Mouse (Mus musculus): ENCODE results near the gene Rtn3. TPM values are rescaled to one million over a fixed set of nuclear protein-coding genes. Genes with fewer than 3 reads are reported as not detected.
"Not testable (repeated sequence)": the region's sequence is repeated elsewhere in the genome, so short reads cannot be mapped to it uniquely, and the experiment has no call there.

Rtn3 gene
- polyA plus RNA-seq, 1 experiment from 2014 or later, result 138 TPM

- H3K36me3 ChIP-seq, result peaks cover 22% of the 10 kb centered on the region
- peaks cover 72% of the 10 kb centered on the region for H3K4me1 ChIP-seq
- no peak overlapping the region for H3K27ac ChIP-seq
- ATAC-seq (ENCODE audit: borderline replicate concordance, extremely low read depth, low FRiP score, low TSS enrichment), result no peak
- H3K9me3 ChIP-seq, result no peaks in the 10 kb centered on the region
- H3K4me3 ChIP-seq, result no peak overlapping the region; the same call in 1 of the 2 replicates
- peak overlapping the region; percentile 96; the same call in 1 of the 2 replicates for H3K9ac ChIP-seq
- H3K4me2 ChIP-seq, result peak overlapping the region; percentile 88; the same call in 1 of the 2 replicates
- H3K27me3 ChIP-seq, result no peaks in the 10 kb centered on the region
- WGBS, result 60% methylated on average over 12 of the region's 12 CpGs
These were observed 63.0 kb downstream of the Rtn3 start for GRCm38 (mm10) chr19:7420108-7420507.

- H3K4me1 ChIP-seq, result peaks cover 67% of the 10 kb centered on the region
These were observed 63.9 kb downstream of the Rtn3 start for GRCm38 (mm10) chr19:7419134-7419533.

GRCm38 (mm10) chr19:7417911-7418849, 64.9 kb downstream of the Rtn3 start:
- H3K27ac ChIP-seq, result peak overlapping the region; percentile 92
- H3K9me3 ChIP-seq, result no peaks in the 10 kb centered on the region
- peak overlapping the region; percentile 96 for H3K9ac ChIP-seq
- H3K27me3 ChIP-seq, result no peaks in the 10 kb centered on the region
- H3K4me3 ChIP-seq, result peak overlapping the region; percentile 84
- peak overlapping the region; percentile 88 for H3K4me2 ChIP-seq
- H3K4me1 ChIP-seq, result peaks cover 57% of the 10 kb centered on the region
- WGBS, result under 1% methylated on average over 57 of the region's 59 CpGs
- peak; percentile 70; the same call in 1 of the 2 replicates for ATAC-seq (ENCODE audit: borderline replicate concordance, extremely low read depth, low FRiP score, low TSS enrichment)
- H3K36me3 ChIP-seq, result peaks cover 11% of the 10 kb centered on the region

More at GRCm38 (mm10) chr19:7419134-7419533, 63.9 kb downstream of the Rtn3 start:
- H3K27me3 ChIP-seq, result no peaks in the 10 kb centered on the region
- H3K27ac ChIP-seq, result 0 out of 2 replicates have a peak overlapping the region, but pooled peaks have one; percentile 12
- 17% methylated on average over 6 of the region's 6 CpGs for WGBS
- peak overlapping the region; percentile 84 for H3K4me3 ChIP-seq
- ATAC-seq (ENCODE audit: borderline replicate concordance, extremely low read depth, low FRiP score, low TSS enrichment), result no peak
- H3K4me2 ChIP-seq, result peak overlapping the region; percentile 88
- H3K9ac ChIP-seq, result peak overlapping the region; percentile 96; the same call in 1 of the 2 replicates
- H3K36me3 ChIP-seq, result peaks cover 13% of the 10 kb centered on the region
- H3K9me3 ChIP-seq, result no peaks in the 10 kb centered on the region

- no peaks in the 10 kb centered on the region for H3K9me3 ChIP-seq
- H3K4me1 ChIP-seq, result peaks cover 46% of the 10 kb centered on the region
- under 1% methylated on average over 85 of the region's 107 CpGs for WGBS
- ATAC-seq (ENCODE audit: borderline replicate concordance, extremely low read depth, low FRiP score, low TSS enrichment), result peak; percentile 72
- H3K4me3 ChIP-seq, result peak within 1 kb of the TSS; percentile 84
- H3K36me3 ChIP-seq, result peaks cover 7% of the 10 kb centered on the region; the same call in 1 of the 2 replicates
- H3K9ac ChIP-seq, result peak within 1 kb of the TSS; percentile 96
- H3K27me3 ChIP-seq, result no peaks in the 10 kb centered on the region
- peak within 1 kb of the TSS; percentile 88 for H3K4me2 ChIP-seq
- peak within 1 kb of the TSS; percentile 92 for H3K27ac ChIP-seq
These were observed 66.0 kb downstream of the Rtn3 start, which contains the start of gene 2700081O15Rik for GRCm38 (mm10) chr19:7416834-7417735. Gene 2700081O15Rik (plus strand): TSS chr19:7417625.

- Histone ChIP-seq H3K27me3 (no peaks in the 10 kb centered on the region), H3K9me3 (no peaks in the 10 kb centered on the region), H3K36me3 (peaks cover 7% of the 10 kb centered on the region; the same call in 1 of the 2 replicates), H3K9ac (peak overlapping the region; percentile 96), H3K4me3 (peak overlapping the region; percentile 84), H3K4me1 (peaks cover 37% of the 10 kb centered on the region), H3K27ac (peak overlapping the region; percentile 92), H3K4me2 (peak overlapping the region; percentile 88)
- ATAC-seq (ENCODE audit: borderline replicate concordance, extremely low read depth, low FRiP score, low TSS enrichment), result no peak
- 28% methylated on average over 22 of the region's 22 CpGs for WGBS
These were observed 66.9 kb downstream of the Rtn3 start for GRCm38 (mm10) chr19:7415916-7416833.

GRCm38 (mm10) chr19:7412361-7412760, 70.7 kb downstream of the Rtn3 start:
- Histone ChIP-seq H3K4me1 (peaks cover 12% of the 10 kb centered on the region), H3K4me3 (no peak overlapping the region), H3K27ac (no peak overlapping the region), H3K27me3 (no peaks in the 10 kb centered on the region), H3K9ac (no peak overlapping the region), H3K9me3 (no peaks in the 10 kb centered on the region), H3K36me3 (no peaks in the 10 kb centered on the region), H3K4me2 (no peak overlapping the region)
- 60% methylated on average over 2 of the region's 2 CpGs for WGBS
- ATAC-seq (ENCODE audit: borderline replicate concordance, extremely low read depth, low FRiP score, low TSS enrichment), result no peak

GRCm38 (mm10) chr19:7404623-7405229, 78.4 kb downstream of the Rtn3 start:
- Histone ChIP-seq H3K27ac (no peak overlapping the region), H3K4me1 (peaks cover 13% of the 10 kb centered on the region), H3K4me2 (no peak overlapping the region), H3K9ac (no peak overlapping the region), H3K9me3 (no peaks in the 10 kb centered on the region), H3K4me3 (no peak overlapping the region), H3K36me3 (no peaks in the 10 kb centered on the region), H3K27me3 (peaks cover 5% of the 10 kb centered on the region; the same call in 1 of the 2 replicates)
- no peak for ATAC-seq (ENCODE audit: borderline replicate concordance, extremely low read depth, low FRiP score, low TSS enrichment)
- 41% methylated on average over 9 of the region's 9 CpGs for WGBS

GRCm38 (mm10) chr19:7400635-7401034, 82.4 kb downstream of the Rtn3 start:
- H3K27me3 ChIP-seq, result peaks cover 9% of the 10 kb centered on the region; the same call in 1 of the 2 replicates
- H3K4me3 ChIP-seq, result no peak overlapping the region
- H3K9me3 ChIP-seq, result no peaks in the 10 kb centered on the region
- peaks cover 16% of the 10 kb centered on the region for H3K4me1 ChIP-seq
- peak overlapping the region; percentile 38 for H3K27ac ChIP-seq
- H3K36me3 ChIP-seq, result no peaks in the 10 kb centered on the region
- H3K9ac ChIP-seq, result no peak overlapping the region
- ATAC-seq (ENCODE audit: borderline replicate concordance, extremely low read depth, low FRiP score, low TSS enrichment), result no peak
- WGBS, result 41% methylated on average over 11 of the region's 11 CpGs
- H3K4me2 ChIP-seq, result no peak overlapping the region

- 25% methylated on average over 24 of the region's 24 CpGs for WGBS
- not testable (repeated sequence) for H3K36me3 ChIP-seq; H3K9ac ChIP-seq; H3K9me3 ChIP-seq; H3K27me3 ChIP-seq; H3K4me3 ChIP-seq; H3K27ac ChIP-seq; ATAC-seq (ENCODE audit: borderline replicate concordance, extremely low read depth, low FRiP score, low TSS enrichment); H3K4me1 ChIP-seq
- H3K4me2 ChIP-seq, result 0 out of 2 replicates have a peak overlapping the region, but pooled peaks have one; percentile 16
These were observed 84.2 kb downstream of the Rtn3 start for GRCm38 (mm10) chr19:7398898-7399297.
